Mouse (Mus musculus): ENCODE results near the gene Gtf2h2. TPM values are rescaled to one million over a fixed set of nuclear protein-coding genes. Genes with fewer than 3 reads are reported as not detected.
"Not testable (repeated sequence)": the region's sequence is repeated elsewhere in the genome, so short reads cannot be mapped to it uniquely, and the experiment has no call there.

The Gtf2h2 gene
- polyA plus RNA-seq, 1 experiment from 2014 or later: 17.7 TPM

DNA sequence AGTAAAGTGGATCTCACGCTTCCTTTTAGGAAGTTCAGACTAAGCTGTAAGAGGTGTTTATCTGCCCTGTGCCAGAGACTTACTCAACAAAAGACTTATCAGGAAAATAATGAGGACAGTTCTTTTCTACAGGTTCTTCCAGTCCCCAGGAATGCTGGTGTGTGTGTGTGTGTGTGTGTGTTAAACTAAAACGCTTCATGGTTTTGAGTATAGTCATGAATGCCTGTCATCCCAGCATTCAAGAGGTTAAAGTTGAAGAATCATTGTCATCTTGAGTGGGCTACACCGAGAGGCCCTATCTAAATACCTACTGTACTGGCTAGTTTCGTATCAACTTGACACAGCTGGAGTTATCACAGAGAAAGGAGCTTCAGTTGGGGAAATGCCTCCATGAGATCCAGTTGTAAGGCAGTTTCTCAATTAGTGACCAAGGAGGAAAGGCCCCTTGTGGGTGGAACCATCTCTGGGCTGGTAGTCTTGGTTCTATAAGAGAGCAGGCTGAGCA, 19.5 kb upstream of the Gtf2h2 start:
- WGBS (ENCODE audit: missing documents): 83% methylated on average over 4 of the region's 4 CpGs
- Histone ChIP-seq H3K36me3 (ENCODE audit: inconsistent target) (no peaks in the 10 kb centered on the region), H3K79me2 (ENCODE audit: inconsistent target) (no peaks in the 10 kb centered on the region), H3K4me3 (ENCODE audit: inconsistent target) (no peak overlapping the region), H3K27ac (no peak overlapping the region)

GRCm38 (mm10) chr13:100511146-100511859, 18.9 kb upstream of the Gtf2h2 start:
- no peak overlapping the region for H3K4me3 ChIP-seq (ENCODE audit: inconsistent target)
- 58% methylated on average over 7 of the region's 7 CpGs for WGBS (ENCODE audit: missing documents)
- no peaks in the 10 kb centered on the region for H3K79me2 ChIP-seq (ENCODE audit: inconsistent target)
- no peak overlapping the region for H3K27ac ChIP-seq
- H3K36me3 ChIP-seq (ENCODE audit: inconsistent target): no peaks in the 10 kb centered on the region

- H3K79me2 ChIP-seq (ENCODE audit: inconsistent target); H3K27ac ChIP-seq; H3K4me3 ChIP-seq (ENCODE audit: inconsistent target); H3K36me3 ChIP-seq (ENCODE audit: inconsistent target): not testable (repeated sequence)
These were observed 7.2 kb upstream of the Gtf2h2 start for GRCm38 (mm10) chr13:100499625-100500024.

- 94% methylated on average over 4 of the region's 4 CpGs for WGBS (ENCODE audit: missing documents)
- Histone ChIP-seq H3K79me2 (ENCODE audit: inconsistent target) (peaks cover 8% of the 10 kb centered on the region; the same call in 1 of the 2 replicates), H3K4me3 (ENCODE audit: inconsistent target) (no peak overlapping the region), H3K36me3 (ENCODE audit: inconsistent target) (no peaks in the 10 kb centered on the region), H3K27ac (no peak overlapping the region)
These were observed 3.0 kb upstream of the Gtf2h2 start for GRCm38 (mm10) chr13:100495337-100495736.

- not testable (repeated sequence) for H3K36me3 ChIP-seq (ENCODE audit: inconsistent target); H3K79me2 ChIP-seq (ENCODE audit: inconsistent target); H3K27ac ChIP-seq; H3K4me3 ChIP-seq (ENCODE audit: inconsistent target)
- WGBS (ENCODE audit: missing documents): 89% methylated on average over 8 of the region's 8 CpGs
These were observed 2.0 kb upstream of the Gtf2h2 start for GRCm38 (mm10) chr13:100494370-100494769.

GRCm38 (mm10) chr13:100493313-100493712, 934 bp upstream of the Gtf2h2 start:
- H3K27ac ChIP-seq: no peak overlapping the region
- H3K79me2 ChIP-seq (ENCODE audit: inconsistent target): peaks cover 8% of the 10 kb centered on the region; the same call in 1 of the 2 replicates
- 44% methylated on average over 8 of the region's 8 CpGs for WGBS (ENCODE audit: missing documents)
- H3K36me3 ChIP-seq (ENCODE audit: inconsistent target): no peaks in the 10 kb centered on the region
- no peak overlapping the region for H3K4me3 ChIP-seq (ENCODE audit: inconsistent target)

GRCm38 (mm10) chr13:100491623-100492022, 756 bp downstream of the Gtf2h2 start:
- Histone ChIP-seq H3K36me3 (ENCODE audit: inconsistent target) (peaks cover 16% of the 10 kb centered on the region; the same call in 1 of the 2 replicates), H3K4me3 (ENCODE audit: inconsistent target) (peak overlapping the region; percentile 56), H3K27ac (no peak overlapping the region), H3K79me2 (ENCODE audit: inconsistent target) (peaks cover 8% of the 10 kb centered on the region; the same call in 1 of the 2 replicates)
- 13% methylated on average over 6 of the region's 6 CpGs for WGBS (ENCODE audit: missing documents)

DNA sequence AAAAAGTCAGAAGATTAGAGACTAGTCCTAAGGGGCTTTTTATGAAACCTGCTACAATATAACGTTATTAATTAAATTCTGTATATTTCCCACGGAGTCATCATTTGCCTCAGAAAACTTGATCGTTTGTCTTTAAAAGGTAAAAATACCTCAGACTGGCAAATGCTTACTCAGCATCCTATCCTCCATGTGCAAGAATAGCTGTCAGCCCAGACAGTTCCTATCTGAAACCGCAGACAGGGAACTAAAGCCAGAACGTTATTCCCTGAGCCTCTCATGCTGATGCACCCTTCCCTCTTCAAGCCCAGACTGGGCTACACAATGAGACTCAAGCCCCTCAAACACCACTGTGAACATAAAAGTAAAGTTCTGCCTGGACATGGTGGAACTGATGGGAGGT, 2.0 kb downstream of the Gtf2h2 start:
- Histone ChIP-seq H3K4me3 (ENCODE audit: inconsistent target) (no peak overlapping the region), H3K79me2 (ENCODE audit: inconsistent target) (peaks cover 8% of the 10 kb centered on the region; the same call in 1 of the 2 replicates), H3K27ac (no peak overlapping the region), H3K36me3 (ENCODE audit: inconsistent target) (peaks cover 18% of the 10 kb centered on the region; the same call in 1 of the 2 replicates)
- 43% methylated on average over 5 of the region's 5 CpGs for WGBS (ENCODE audit: missing documents)

GRCm38 (mm10) chr13:100483610-100484009, 8.8 kb downstream of the Gtf2h2 start:
- Histone ChIP-seq H3K36me3 (ENCODE audit: inconsistent target) (peaks cover 35% of the 10 kb centered on the region; the same call in 1 of the 2 replicates), H3K27ac (no peak overlapping the region)
- WGBS (ENCODE audit: missing documents): 97% methylated on average over 7 of the region's 7 CpGs

GRCm38 (mm10) chr13:100463527-100464222, 28.7 kb downstream of the Gtf2h2 start:
- H3K36me3 ChIP-seq (ENCODE audit: inconsistent target): peaks cover 11% of the 10 kb centered on the region
- no peak overlapping the region for H3K27ac ChIP-seq
- no peaks in the 10 kb centered on the region for H3K79me2 ChIP-seq (ENCODE audit: inconsistent target)
- H3K4me3 ChIP-seq (ENCODE audit: inconsistent target): no peak overlapping the region
- 93% methylated on average over 2 of the region's 2 CpGs for WGBS (ENCODE audit: missing documents)

More at GRCm38 (mm10) chr13:100483610-100484009, 8.8 kb downstream of the Gtf2h2 start:
- no peaks in the 10 kb centered on the region for H3K79me2 ChIP-seq (ENCODE audit: inconsistent target)
- H3K4me3 ChIP-seq (ENCODE audit: inconsistent target): no peak overlapping the region

DNA sequence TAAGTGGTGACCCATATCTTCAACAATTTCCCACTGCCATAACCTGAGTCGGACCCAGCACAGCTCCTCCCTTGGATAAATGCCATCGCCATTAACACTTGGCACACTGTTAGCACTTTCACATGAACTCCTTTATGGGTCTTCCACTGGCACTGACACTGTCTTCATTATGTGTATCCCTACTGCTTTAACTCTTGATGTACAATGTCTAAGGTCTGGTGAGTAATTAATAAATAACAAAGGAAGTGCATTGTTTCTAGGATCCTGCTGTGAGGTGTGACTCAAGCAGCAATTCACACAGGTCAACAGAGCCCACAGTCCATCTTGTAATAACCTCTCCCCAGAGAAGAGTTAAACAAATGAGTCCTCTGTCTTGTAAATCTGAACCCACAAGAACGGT, 31.0 kb downstream of the Gtf2h2 start:
- WGBS (ENCODE audit: missing documents): 96% methylated on average over 3 of the region's 3 CpGs
- H3K27ac ChIP-seq: no peak overlapping the region
- H3K4me3 ChIP-seq (ENCODE audit: inconsistent target): no peak overlapping the region
- peaks cover 3% of the 10 kb centered on the region; the same call in 1 of the 2 replicates for H3K36me3 ChIP-seq (ENCODE audit: inconsistent target)
- no peaks in the 10 kb centered on the region for H3K79me2 ChIP-seq (ENCODE audit: inconsistent target)

DNA sequence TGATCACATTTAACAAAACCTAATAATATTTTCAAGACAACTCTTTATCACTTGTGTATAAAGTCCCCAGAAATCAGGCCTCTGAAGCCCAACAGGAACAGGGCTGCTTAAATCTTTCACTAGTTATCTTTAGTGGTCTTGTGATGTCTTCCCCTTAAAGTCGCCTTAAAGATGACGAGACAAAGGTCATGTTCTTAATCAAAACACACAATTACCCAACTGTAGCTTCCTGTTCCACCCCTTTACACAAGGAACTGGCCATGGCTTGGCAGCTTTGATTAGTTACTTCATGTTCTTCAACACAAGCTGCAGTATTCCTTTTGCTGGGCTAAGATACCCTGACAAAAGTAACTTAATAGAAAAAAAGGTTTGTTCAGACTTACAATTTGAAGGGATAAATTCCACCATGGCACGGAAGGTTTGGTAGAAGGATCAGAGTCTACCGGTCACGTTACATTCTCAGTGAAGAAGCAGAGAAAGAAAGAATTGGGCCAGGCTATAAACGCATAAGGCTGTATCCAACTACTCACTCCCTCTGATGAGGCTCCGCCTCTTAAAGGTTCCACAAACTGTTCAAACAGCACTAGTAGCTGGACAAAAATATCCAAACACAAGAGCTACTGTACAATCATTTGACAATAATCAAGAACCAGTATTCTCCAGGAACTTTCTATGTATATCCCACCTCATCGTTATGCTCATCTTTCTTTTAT, 39.8 kb downstream of the Gtf2h2 start, which contains the start of gene Naip1:
Naip1 (minus strand) TSS at position 455 of the 713 bp plus-strand sequence.
- WGBS (ENCODE audit: missing documents): 78% methylated on average over 7 of the region's 8 CpGs
- H3K36me3 ChIP-seq (ENCODE audit: inconsistent target); H3K27ac ChIP-seq; H3K79me2 ChIP-seq (ENCODE audit: inconsistent target); H3K4me3 ChIP-seq (ENCODE audit: inconsistent target): not testable (repeated sequence)

DNA sequence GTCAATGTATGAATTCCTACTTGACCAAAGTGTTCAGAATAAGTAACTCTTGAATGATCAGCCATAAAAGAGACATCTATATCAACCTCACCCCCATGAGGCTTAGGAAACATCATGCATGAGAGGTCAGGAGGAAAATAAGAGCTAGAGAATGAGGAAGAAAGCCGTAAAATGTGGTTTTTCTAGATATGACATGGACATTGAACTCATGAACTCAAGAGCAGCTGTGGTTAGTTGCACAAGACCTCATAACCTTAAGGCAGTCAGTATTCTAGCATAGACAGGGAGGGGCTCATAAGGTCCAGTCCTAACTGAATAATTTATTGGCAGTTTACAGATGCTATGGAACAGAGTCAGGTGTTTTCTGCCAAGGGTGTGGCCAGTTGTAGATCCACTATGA, 42.9 kb downstream of the Gtf2h2 start:
- H3K27ac ChIP-seq: no peak overlapping the region
- H3K79me2 ChIP-seq (ENCODE audit: inconsistent target): no peaks in the 10 kb centered on the region
- H3K4me3 ChIP-seq (ENCODE audit: inconsistent target): no peak overlapping the region
- no peaks in the 10 kb centered on the region for H3K36me3 ChIP-seq (ENCODE audit: inconsistent target)
- 12% methylated on average over 1 of the region's 1 CpGs for WGBS (ENCODE audit: missing documents)

DNA sequence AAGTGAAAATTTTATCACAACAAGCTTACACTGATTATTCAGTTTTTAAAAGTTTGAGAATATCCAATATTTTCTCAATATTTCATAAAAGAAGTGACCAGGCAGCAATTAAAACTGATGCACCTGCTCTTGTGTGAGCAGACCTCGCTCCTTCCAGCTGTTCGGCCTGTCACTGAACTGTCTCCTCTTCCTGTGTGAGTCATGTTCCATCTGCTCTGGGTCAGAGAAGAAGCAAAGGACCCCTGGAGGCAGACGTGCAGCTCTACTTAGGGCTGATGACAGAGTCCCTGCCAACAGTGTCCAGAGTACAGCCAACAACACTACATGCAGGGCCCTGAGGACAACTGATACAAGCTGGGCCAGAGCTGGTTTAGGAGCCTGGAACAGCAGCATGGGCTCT, 52.3 kb downstream of the Gtf2h2 start:
- Histone ChIP-seq H3K27ac (no peak overlapping the region), H3K79me2 (ENCODE audit: inconsistent target) (no peaks in the 10 kb centered on the region), H3K4me3 (ENCODE audit: inconsistent target) (no peak overlapping the region), H3K36me3 (ENCODE audit: inconsistent target) (no peaks in the 10 kb centered on the region)
- 42% methylated on average over 3 of the region's 3 CpGs for WGBS (ENCODE audit: missing documents)
